Comparison of ENCODE assay signal across 9 mouse cellular contexts in the genomic region with DNA sequence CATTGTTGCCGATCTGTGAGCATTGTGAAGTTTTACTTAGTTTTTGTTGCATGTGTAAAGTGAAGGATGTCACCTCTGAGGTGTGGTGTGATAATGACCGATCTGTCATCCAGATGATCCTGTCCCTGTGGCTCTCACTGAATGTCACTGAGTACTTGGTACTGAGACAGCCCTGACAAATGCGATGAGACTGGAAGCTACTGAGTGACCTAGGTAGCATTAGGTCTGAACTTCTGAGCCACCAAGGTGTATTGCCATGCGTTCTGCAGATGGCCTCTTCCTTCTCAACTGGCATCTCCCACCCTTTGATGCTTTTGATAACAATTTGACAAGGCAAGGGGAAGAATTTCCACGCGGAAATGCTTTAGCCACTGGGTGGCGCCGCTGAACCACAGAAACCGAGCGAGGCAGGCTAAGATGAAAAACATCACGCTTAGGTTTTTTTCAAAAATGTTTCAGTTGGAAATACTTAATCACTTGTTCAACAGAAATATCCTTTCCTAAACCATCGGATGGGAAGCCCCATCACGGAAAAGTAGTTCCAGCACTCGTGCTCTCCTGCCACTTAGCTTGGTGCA.
DNase-seq lines count a peak whose midpoint lies in the region; ATAC-seq and TF ChIP-seq lines count a peak whose summit lies in the region.
"Had no signal": no experiment of that assay in that cellular context is flagged by ENCODE, and none has a peak within 500 bp of the region (broad histone marks: within the 10 kb centered on the region; RNA-seq: fewer than 3 reads in every experiment).

No protein-coding gene starts in this region.

- H3K4me2 ChIP-seq in kidney, embryonic 14.5 days (replicated peaks; ENCODE audit: low read depth, low read length): no peak overlapping the region
- peak overlapping the region; percentile 26; the same call in 1 of the 2 replicates for H3K4me2 ChIP-seq in forebrain, embryonic 16.5 days (ENCODE audit: low read length)
- no peak overlapping the region for H3K4me2 ChIP-seq in midbrain, embryonic 12.5 days (replicated peaks)
- H3K4me2 ChIP-seq: embryonic facial prominence, embryonic 15.5 days had no signal

- H3K9me3 ChIP-seq in kidney, embryonic 14.5 days (ENCODE audit: control insufficient read depth, low read length): no peaks in the 10 kb centered on the region
- H3K9me3 ChIP-seq in forebrain, embryonic 16.5 days (ENCODE audit: control insufficient read depth, low read length): no peaks in the 10 kb centered on the region
- no peaks in the 10 kb centered on the region for H3K9me3 ChIP-seq in midbrain, embryonic 12.5 days
- H3K9me3 ChIP-seq: embryonic facial prominence, embryonic 15.5 days had no signal

- no peaks in the 10 kb centered on the region for H3K4me1 ChIP-seq in kidney, adult 2 months (ENCODE audit: control insufficient read depth, insufficient read depth, low read length)
- no peaks in the 10 kb centered on the region for H3K4me1 ChIP-seq in kidney, embryonic 14.5 days (ENCODE audit: control insufficient read depth, insufficient read depth, low read length)
- peaks cover 2% of the 10 kb centered on the region; the same call in 1 of the 2 replicates for H3K4me1 ChIP-seq in forebrain, embryonic 16.5 days (replicated peaks; ENCODE audit: control insufficient read depth, insufficient read depth, low read length)
- H3K4me1 ChIP-seq in midbrain, embryonic 12.5 days: no peaks in the 10 kb centered on the region
- H3K4me1 ChIP-seq: embryonic facial prominence, embryonic 15.5 days had no signal

- 31% methylated on average over 14 of the region's 14 CpGs for WGBS in kidney, adult 2 months
- WGBS in kidney, embryonic 14.5 days: 34% methylated on average over 14 of the region's 14 CpGs
- WGBS in forebrain, embryonic 16.5 days: 29% methylated on average over 14 of the region's 14 CpGs
- 41% methylated on average over 14 of the region's 14 CpGs for WGBS in midbrain, embryonic 12.5 days

- H3K27me3 ChIP-seq in kidney, adult 2 months (replicated peaks; ENCODE audit: control insufficient read depth, insufficient read depth, low read length): no peaks in the 10 kb centered on the region; the same call in 1 of the 2 replicates
- no peaks in the 10 kb centered on the region for H3K27me3 ChIP-seq in kidney, embryonic 14.5 days (ENCODE audit: control insufficient read depth, insufficient read depth, low read length)
- H3K27me3 ChIP-seq in forebrain, embryonic 16.5 days (replicated peaks; ENCODE audit: control insufficient read depth, insufficient read depth, low read length): no peaks in the 10 kb centered on the region
- no peaks in the 10 kb centered on the region for H3K27me3 ChIP-seq in midbrain, embryonic 12.5 days
- H3K27me3 ChIP-seq: embryonic facial prominence, embryonic 15.5 days had no signal

- no peak overlapping the region for H3K27ac ChIP-seq in kidney, adult 2 months (ENCODE audit: insufficient read depth, low read depth, low read length)
- H3K27ac ChIP-seq in kidney, embryonic 14.5 days (ENCODE audit: low read depth, low read length): no peak overlapping the region
- no peak overlapping the region for H3K27ac ChIP-seq in forebrain, embryonic 16.5 days (ENCODE audit: low read length)
- H3K27ac ChIP-seq in midbrain, embryonic 12.5 days (replicated peaks): no peak overlapping the region
- H3K27ac ChIP-seq: embryonic facial prominence, embryonic 15.5 days had no signal

- H3K9ac ChIP-seq in kidney, embryonic 14.5 days (ENCODE audit: low read depth, low read length): no peak overlapping the region
- no peak overlapping the region for H3K9ac ChIP-seq in forebrain, embryonic 16.5 days (replicated peaks; ENCODE audit: low read depth, low read length)
- no peak overlapping the region for H3K9ac ChIP-seq in midbrain, embryonic 12.5 days (replicated peaks)
- H3K9ac ChIP-seq: embryonic facial prominence, embryonic 15.5 days had no signal

- no peak for TF ChIP-seq POLR2A in kidney, adult 2 months (IDR thresholded peaks at IDR 0.05; ENCODE audit: low read depth, low read length)

- TF ChIP-seq CTCF in kidney, adult 2 months (conservative IDR thresholded peaks at IDR 0.05; ENCODE audit: insufficient read depth, insufficient read length, low read depth, low read length): peak; percentile 53

- no peak overlapping the region for H3K4me3 ChIP-seq in kidney, adult 2 months (ENCODE audit: insufficient read depth, low read depth, low read length)
- no peak overlapping the region for H3K4me3 ChIP-seq in kidney, embryonic 14.5 days (ENCODE audit: low read length)
- no peak overlapping the region for H3K4me3 ChIP-seq in forebrain, embryonic 16.5 days (replicated peaks; ENCODE audit: low read length)
- no peak overlapping the region for H3K4me3 ChIP-seq in midbrain, embryonic 12.5 days
- H3K4me3 ChIP-seq: embryonic facial prominence, embryonic 15.5 days had no signal

- ATAC-seq in kidney, embryonic 14.5 days (ENCODE audit: low FRiP score, low TSS enrichment): no peak
- peak; percentile 64 for ATAC-seq in forebrain, embryonic 16.5 days
- peak; percentile 62 for ATAC-seq in midbrain, embryonic 12.5 days (ENCODE audit: low FRiP score, low read depth)
- no peak for ATAC-seq in erythroid progenitor cell, adult 5-6 weeks (replicated peaks; ENCODE audit: low FRiP score, poor library complexity, severe bottlenecking)

- no peaks in the 10 kb centered on the region for H3K36me3 ChIP-seq in kidney, adult 2 months (ENCODE audit: control insufficient read depth, insufficient read depth, low read length)
- H3K36me3 ChIP-seq in kidney, embryonic 14.5 days (ENCODE audit: control insufficient read depth, insufficient read depth, low read length): no peaks in the 10 kb centered on the region
- H3K36me3 ChIP-seq in forebrain, embryonic 16.5 days (ENCODE audit: control insufficient read depth, insufficient read depth): no peaks in the 10 kb centered on the region
- H3K36me3 ChIP-seq in midbrain, embryonic 12.5 days: no peaks in the 10 kb centered on the region
- H3K36me3 ChIP-seq: embryonic facial prominence, embryonic 15.5 days had no signal

- no peak for DNase-seq in kidney, adult 2 months
- peak; percentile 20 for DNase-seq in adrenal gland, postnatal 25 days
- peak; percentile 71 to 89 for DNase-seq in layer of hippocampus, postnatal 25 days (ENCODE audit: extremely low spot score in 1 of 2, low spot score in 1 of 2)
- no peak for DNase-seq in spleen, adult 12 weeks (ENCODE audit: low spot score)

Comparison
In these comparisons a context has a peak if more than half of its experiments do, and no peak if none do; other contexts are left out.
1. DNase-seq: peak in adrenal gland, postnatal 25 days (single experiment) and layer of hippocampus, postnatal 25 days (2 of 2); none in kidney, adult 2 months (single experiment) and spleen, adult 12 weeks (single experiment).
2. ATAC-seq: peak in forebrain, embryonic 16.5 days (single experiment) and midbrain, embryonic 12.5 days (single experiment); none in kidney, embryonic 14.5 days (single experiment) and erythroid progenitor cell, adult 5-6 weeks (single experiment).